Mouse (Mus musculus) heart, postnatal 36 days (tissue): Measurements from ENCODE around the gene Pilrb2. TPM values are rescaled to one million over a fixed set of nuclear protein-coding genes. Genes with fewer than 3 reads are reported as not detected.
A peak's percentile ranks its signal among the peaks of the same experiment; 100 is the strongest.
"Not testable (repeated sequence)": the region's sequence is repeated elsewhere in the genome, so short reads cannot be mapped to it uniquely, and the experiment has no call there.

Experiments used
- DNase-seq, 2 experiments: peaks; one replicate each; pipeline ENCODE4 v3.0.0; 2021 to 2022
- intact Hi-C: fragments of 180-260 bp; cut with DNase I; formaldehyde crosslinking; loops from one replicate; pipeline ENCODE4 v1.15.1; 2025
- total RNA-seq, 2 experiments: library from RNA; stranded (reverse); gene quantifications; 2 replicates each; pipeline ENCODE4 v1.2.3; 2021

Pilrb2 gene
- total RNA-seq, 2 experiments from 2014 or later: 0.80 to 1.0 TPM

GRCm38 (mm10) chr5:137835966-137836520 lies 35.6 kb downstream of the Pilrb2 start, which contains the start of gene Pilra:
Pilra (minus strand) TSS chr5:137836281.
- intact Hi-C loops, DNase-seq: not testable (repeated sequence)

- no peak for DNase-seq
- intact Hi-C loops: no loop called here
These were observed 38.1 kb downstream of the Pilrb2 start for GRCm38 (mm10) chr5:137833500-137833899.

- no peak for DNase-seq
- intact Hi-C loops: no loop called here
These were observed 40.1 kb downstream of the Pilrb2 start for GRCm38 (mm10) chr5:137831506-137831905.

- intact Hi-C loops: no loop called here
- DNase-seq: no peak
These were observed 40.5 kb downstream of the Pilrb2 start for GRCm38 (mm10) chr5:137831106-137831505.

GRCm38 (mm10) chr5:137830238-137830637 lies 41.4 kb downstream of the Pilrb2 start:
- intact Hi-C loops: no loop called here

GRCm38 (mm10) chr5:137828694-137829093 lies 42.9 kb downstream of the Pilrb2 start:
- intact Hi-C loops: no loop called here
- DNase-seq: no peak

More at GRCm38 (mm10) chr5:137830238-137830637, 41.4 kb downstream of the Pilrb2 start:
- peak in 1 of 2 experiments; percentile 23 for DNase-seq

GRCm38 (mm10) chr5:137826421-137826820 lies 45.2 kb downstream of the Pilrb2 start:
- intact Hi-C loops: no loop called here
- DNase-seq: no peak

- intact Hi-C loops: no loop called here
- no peak for DNase-seq
These were observed 45.6 kb downstream of the Pilrb2 start for GRCm38 (mm10) chr5:137825971-137826370.

GRCm38 (mm10) chr5:137825030-137825429 lies 46.6 kb downstream of the Pilrb2 start:
- DNase-seq: no peak
- intact Hi-C loops: no loop called here

GRCm38 (mm10) chr5:137823455-137824045 lies 48.1 kb downstream of the Pilrb2 start:
- no peak for DNase-seq
- intact Hi-C loops: no loop called here

- intact Hi-C loops: no loop called here
- DNase-seq: no peak
These were observed 49.0 kb downstream of the Pilrb2 start for GRCm38 (mm10) chr5:137822602-137823001.

- intact Hi-C loops: no loop called here
- no peak for DNase-seq
These were observed 49.5 kb downstream of the Pilrb2 start for GRCm38 (mm10) chr5:137822126-137822525.

GRCm38 (mm10) chr5:137817466-137818222 lies 54.0 kb downstream of the Pilrb2 start:
- intact Hi-C loops: no loop called here

More at GRCm38 (mm10) chr5:137817466-137818222, 54.0 kb downstream of the Pilrb2 start:
- DNase-seq: no peak

Other genes with a start within 250 kb of the Pilrb2 start
- under 1 TPM; 0.16 to 0.31 TPM for gene Fbxo24, start 242.8 kb downstream of the Pilrb2 start, total RNA-seq
- gene Lrch4, start 242.7 kb downstream of the Pilrb2 start, total RNA-seq: 10 to 100 TPM; 18.4 to 20.5 TPM
- 1 to 10 TPM; 3.9 to 4.9 TPM for gene Gm20605, start 242.6 kb downstream of the Pilrb2 start, total RNA-seq
- 1 to 10 TPM; 1.2 to 1.7 TPM for gene Sap25, start 230.5 kb downstream of the Pilrb2 start, total RNA-seq
- under 1 TPM; 0.14 to 0.75 TPM for gene Irs3, start 226.1 kb downstream of the Pilrb2 start, total RNA-seq
- 10 to 100 TPM; 11.6 to 18.3 TPM for gene Agfg2, start 187.1 kb downstream of the Pilrb2 start, total RNA-seq
- 1 to 10 TPM in 1 of 2 experiments, under 1 TPM in 1; 0.81 to 1.1 TPM for gene Nyap1, start 130.2 kb downstream of the Pilrb2 start, total RNA-seq
- 100 to 1,000 TPM; 260 to 268 TPM for gene Tsc22d4, start 126.1 kb downstream of the Pilrb2 start, total RNA-seq
- gene Ppp1r35, start 93.0 kb downstream of the Pilrb2 start, total RNA-seq: 10 to 100 TPM; 10.7 to 12.3 TPM
- 10 to 100 TPM; 25.6 to 35.3 TPM for gene Mepce, start 84.2 kb downstream of the Pilrb2 start, total RNA-seq
- gene Zcwpw1, start 84.0 kb downstream of the Pilrb2 start, total RNA-seq: under 1 TPM; 0.36 to 0.49 TPM
- gene Pilra, start 35.5 kb downstream of the Pilrb2 start, total RNA-seq: 1 to 10 TPM; 3.2 TPM
- gene Pilrb1, start 13.7 kb downstream of the Pilrb2 start, total RNA-seq: 1 to 10 TPM; 1.1 to 1.2 TPM
- gene Cyp3a13, start 49.8 kb upstream of the Pilrb2 start, total RNA-seq: under 1 TPM; 0.19 to 0.28 TPM
- gene Gjc3, start 91.3 kb upstream of the Pilrb2 start, total RNA-seq: under 1 TPM; 0.33 to 0.35 TPM
- not detected for gene Azgp1, start 109.7 kb upstream of the Pilrb2 start, total RNA-seq
- gene Smok3a, start 149.4 kb upstream of the Pilrb2 start, total RNA-seq: not detected
- gene Smok3b, start 149.6 kb upstream of the Pilrb2 start, total RNA-seq: not detected
- not detected for gene Smok3c, start 181.4 kb upstream of the Pilrb2 start, total RNA-seq
- gene Zkscan1, start 213.3 kb upstream of the Pilrb2 start, total RNA-seq: 10 to 100 TPM; 14.1 to 15.1 TPM
- gene Zscan21, start 245.1 kb upstream of the Pilrb2 start, total RNA-seq: 10 to 100 TPM; 10.7 to 13.6 TPM